Mouse (Mus musculus) MEL (cell line): ENCODE measurements around the gene Rpp25. TPM values are rescaled to one million over a fixed set of nuclear protein-coding genes. Genes with fewer than 3 reads are reported as not detected.

ENCODE experiments used
- DNase-seq: peaks from one replicate; pipeline ENCODE4 v3.0.0; 2011; ENCODE audit warnings: low read depth, low spot score
- H3K27ac ChIP-seq: 2 replicates; pipeline ENCODE4 v1.5.1; 2012; ENCODE audit warnings: low read depth, mild to moderate bottlenecking, control low read depth, low read length, moderate library complexity; ENCODE audit not compliant: control insufficient read depth
- H3K27me3 ChIP-seq, 2 experiments: fragments of 150-350 bp in 1 of 2; sonication (generic) in 1 of 2; 2 replicates each; pipeline ENCODE4 v1.6.1; 2012; ENCODE audit warnings: low read length in 2 of 2, mild to moderate bottlenecking in 2 of 2, improper control_type of control experiment in 1 of 2, moderate library complexity in 1 of 2; ENCODE audit not compliant: insufficient read depth in 2 of 2, control insufficient read depth in 1 of 2
- H3K36me3 ChIP-seq, 2 experiments: 2 replicates each; pipeline ENCODE4 v1.6.1; 2012 to 2014; ENCODE audit warnings: low read length in 2 of 2, improper control_type of control experiment in 1 of 2, inconsistent platforms in 1 of 2, mild to moderate bottlenecking in 1 of 2; ENCODE audit not compliant: insufficient read depth in 2 of 2, control insufficient read depth in 1 of 2
- H3K4me1 ChIP-seq, 2 experiments: fragments of 150-350 bp in 1 of 2; sonication (generic) in 1 of 2; 2 replicates each; pipeline ENCODE4 v1.6.1; 2012; ENCODE audit warnings: low read length in 2 of 2, improper control_type of control experiment in 1 of 2, mild to moderate bottlenecking in 1 of 2; ENCODE audit not compliant: insufficient read depth in 2 of 2, control insufficient read depth in 1 of 2
- H3K4me3 ChIP-seq, 2 experiments: fragments of 150-350 bp in 1 of 2; sonication (generic) in 1 of 2; 2 replicates each; pipeline ENCODE4 v1.5.1; 2012; ENCODE audit warnings: low read depth in 2 of 2, low read length in 2 of 2, mild to moderate bottlenecking in 2 of 2, moderate library complexity in 2 of 2, control low read depth in 1 of 2, improper control_type of control experiment in 1 of 2; ENCODE audit not compliant: control insufficient read depth in 1 of 2, insufficient read depth in 1 of 2
- H3K79me2 ChIP-seq: 2 replicates; pipeline ENCODE4 v1.6.1; 2012; ENCODE audit warnings: mild to moderate bottlenecking, low read length, moderate library complexity; ENCODE audit not compliant: control insufficient read depth, poor library complexity, insufficient read depth
- H3K9ac ChIP-seq: 2 replicates; pipeline ENCODE4 v1.6.1; 2012; ENCODE audit warnings: low read depth, mild to moderate bottlenecking, control low read depth, low read length, moderate library complexity; ENCODE audit not compliant: control insufficient read depth, poor library complexity, severe bottlenecking
- H3K9me3 ChIP-seq: fragments of 150-350 bp; sonication (generic); replicated peaks from 2 replicates; pipeline ENCODE4 v1.6.1; 2012; ENCODE audit warnings: mild to moderate bottlenecking, low read length, improper control_type of control experiment, moderate library complexity; ENCODE audit not compliant: insufficient read depth
- BHLHE40 ChIP-seq: IDR thresholded peaks from 2 replicates; pipeline ENCODE4 v1.6.1; 2012; ENCODE audit warnings: low read depth, mild to moderate bottlenecking, inconsistent platforms, low read length, improper control_type of control experiment, borderline replicate concordance
- CHD1 ChIP-seq: IDR thresholded peaks from 2 replicates; pipeline ENCODE4 v1.6.1; 2012; ENCODE audit warnings: low read depth, mild to moderate bottlenecking, inconsistent platforms, low read length, improper control_type of control experiment
- CTCF ChIP-seq, 3 experiments: IDR thresholded peaks in 2 of 3; conservative IDR thresholded peaks in 1 of 3; 2 replicates each; pipeline ENCODE4 v1.5.1; 2011 to 2012; ENCODE audit warnings: low read length in 3 of 3, low read depth in 2 of 3, mild to moderate bottlenecking in 2 of 3, improper control_type of control experiment in 1 of 3, inconsistent platforms in 1 of 3, mixed read lengths in 1 of 3, moderate library complexity in 1 of 3; ENCODE audit not compliant: control insufficient read depth in 1 of 3, insufficient read depth in 1 of 3, poor library complexity in 1 of 3, severe bottlenecking in 1 of 3
- ELF1 ChIP-seq: IDR thresholded peaks from 2 replicates; pipeline ENCODE4 v1.6.1; 2014; ENCODE audit warnings: low read depth, mild to moderate bottlenecking, inconsistent platforms, low read length, improper control_type of control experiment, moderate library complexity
- EP300 ChIP-seq, 2 experiments: IDR thresholded peaks; 2 replicates each; pipeline ENCODE4 v1.6.1; 2011; ENCODE audit warnings: improper control_type of control experiment in 2 of 2, low read length in 2 of 2, low read depth in 1 of 2, mild to moderate bottlenecking in 1 of 2
- ETS1 ChIP-seq: IDR thresholded peaks from 2 replicates; pipeline ENCODE4 v1.6.1; 2012; ENCODE audit warnings: low read depth, mild to moderate bottlenecking, inconsistent platforms, low read length, improper control_type of control experiment, moderate library complexity
- GABPA ChIP-seq: IDR thresholded peaks from 2 replicates; pipeline ENCODE4 v1.6.1; 2012; ENCODE audit warnings: low read depth, mild to moderate bottlenecking, inconsistent platforms, low read length, improper control_type of control experiment, moderate library complexity
- GATA1 ChIP-seq: IDR thresholded peaks from 2 replicates; pipeline ENCODE4 v1.6.1; 2011; ENCODE audit warnings: low read depth, low read length, improper control_type of control experiment
- HCFC1 ChIP-seq: IDR thresholded peaks from 2 replicates; pipeline ENCODE4 v1.6.1; 2012; ENCODE audit warnings: low read depth, mild to moderate bottlenecking, inconsistent platforms, low read length, improper control_type of control experiment, moderate library complexity
- KAT2A ChIP-seq: conservative IDR thresholded peaks from 2 replicates; pipeline ENCODE4 v1.6.1; 2012; ENCODE audit warnings: low read depth, low read length, improper control_type of control experiment, inconsistent platforms
- MAX ChIP-seq: IDR thresholded peaks from 2 replicates; pipeline ENCODE4 v1.6.1; 2011; ENCODE audit warnings: low read length, improper control_type of control experiment
- MEF2A ChIP-seq: IDR thresholded peaks from 2 replicates; pipeline ENCODE4 v1.6.1; 2014; ENCODE audit warnings: low read depth, mild to moderate bottlenecking, inconsistent platforms, low read length, improper control_type of control experiment; ENCODE audit not compliant: poor library complexity, insufficient replicate concordance, severe bottlenecking; ENCODE audit errors: extremely low read depth
- MXI1 ChIP-seq: IDR thresholded peaks from 2 replicates; pipeline ENCODE4 v1.6.1; 2011; ENCODE audit warnings: mild to moderate bottlenecking, low read depth, low read length, improper control_type of control experiment
- MYB ChIP-seq: IDR thresholded peaks from 2 replicates; pipeline ENCODE4 v1.6.1; 2011; ENCODE audit warnings: mild to moderate bottlenecking, low read depth, low read length, improper control_type of control experiment
- MYC ChIP-seq: IDR thresholded peaks from 2 replicates; pipeline ENCODE4 v1.6.1; 2011; ENCODE audit warnings: low read depth, mild to moderate bottlenecking, low read length, improper control_type of control experiment, moderate library complexity
- NELFE ChIP-seq: IDR thresholded peaks from 2 replicates; pipeline ENCODE4 v1.6.1; 2011; ENCODE audit warnings: low read depth, low read length, improper control_type of control experiment
- NRF1 ChIP-seq: IDR thresholded peaks from 2 replicates; pipeline ENCODE4 v1.6.1; 2014; ENCODE audit warnings: low read depth, mild to moderate bottlenecking, inconsistent platforms, low read length, improper control_type of control experiment, moderate library complexity; ENCODE audit not compliant: poor library complexity, insufficient read depth, severe bottlenecking
- POLR2A ChIP-seq, 2 experiments: IDR thresholded peaks; 2 replicates each; pipeline ENCODE4 v1.6.1; 2011 to 2012; ENCODE audit warnings: low read length in 2 of 2, mild to moderate bottlenecking in 2 of 2, control low read depth in 1 of 2, improper control_type of control experiment in 1 of 2, low read depth in 1 of 2, moderate library complexity in 1 of 2; ENCODE audit not compliant: control insufficient read depth in 1 of 2, insufficient read depth in 1 of 2, poor library complexity in 1 of 2
- POLR2AphosphoS2 ChIP-seq: IDR thresholded peaks from 2 replicates; pipeline ENCODE4 v1.6.1; 2011; ENCODE audit warnings: low read length, improper control_type of control experiment
- RCOR1 ChIP-seq: IDR thresholded peaks from 2 replicates; pipeline ENCODE4 v1.6.1; 2012; ENCODE audit warnings: low read depth, mild to moderate bottlenecking, inconsistent platforms, low read length, improper control_type of control experiment
- SIN3A ChIP-seq: IDR thresholded peaks from 2 replicates; pipeline ENCODE4 v1.6.1; 2012; ENCODE audit warnings: low read length, improper control_type of control experiment, inconsistent platforms
- SMC3 ChIP-seq: IDR thresholded peaks from 2 replicates; pipeline ENCODE4 v1.6.1; 2011; ENCODE audit warnings: low read depth, low read length, improper control_type of control experiment
- TAL1 ChIP-seq: IDR thresholded peaks from 2 replicates; pipeline ENCODE4 v1.6.1; 2012; ENCODE audit warnings: mild to moderate bottlenecking, inconsistent platforms, low read length, moderate library complexity, mixed read lengths
- TBP ChIP-seq: IDR thresholded peaks from 2 replicates; pipeline ENCODE4 v1.8.0; 2011; ENCODE audit warnings: low read depth, low read length, improper control_type of control experiment
- TCF12 ChIP-seq: IDR thresholded peaks from 2 replicates; pipeline ENCODE4 v1.6.1; 2014; ENCODE audit warnings: low read depth, mild to moderate bottlenecking, inconsistent platforms, low read length, improper control_type of control experiment, moderate library complexity
- UBTF ChIP-seq: IDR thresholded peaks from 2 replicates; pipeline ENCODE4 v1.6.1; 2012; ENCODE audit warnings: low read depth, mild to moderate bottlenecking, inconsistent platforms, low read length, improper control_type of control experiment, moderate library complexity, borderline replicate concordance; ENCODE audit not compliant: insufficient read depth
- USF1 ChIP-seq: IDR thresholded peaks from 2 replicates; pipeline ENCODE4 v1.6.1; 2014; ENCODE audit warnings: low read depth, mild to moderate bottlenecking, inconsistent platforms, low read length, improper control_type of control experiment, moderate library complexity
- ZC3H11A ChIP-seq: IDR thresholded peaks from 2 replicates; pipeline ENCODE4 v1.6.1; 2012; ENCODE audit warnings: low read depth, mild to moderate bottlenecking, inconsistent platforms, low read length, improper control_type of control experiment
- ZKSCAN1 ChIP-seq: IDR thresholded peaks from 2 replicates; pipeline ENCODE4 v1.6.1; 2012; ENCODE audit warnings: low read depth, mild to moderate bottlenecking, inconsistent platforms, low read length, improper control_type of control experiment, moderate library complexity
- ZNF384 ChIP-seq: IDR thresholded peaks from 2 replicates; pipeline ENCODE4 v1.6.1; 2012; ENCODE audit warnings: low read depth, mild to moderate bottlenecking, inconsistent platforms, low read length, improper control_type of control experiment
- polyA plus RNA-seq, 2 experiments: library from polyadenylated mRNA; stranded (reverse) in 1 of 2; unstranded in 1 of 2; fragments of >175 nt in 1 of 2; fragments of >200 nt in 1 of 2; gene quantifications; 2 replicates each; pipeline versions ENCODE4 v1.2.1 to v1.2.4; 2012; ENCODE audit warnings: low replicate concordance in 2 of 2, low read depth in 1 of 2; ENCODE audit not compliant: insufficient read length in 2 of 2, insufficient read depth in 1 of 2, missing spikeins in 1 of 2
- total RNA-seq: library from RNA; depleted of rRNA; stranded (reverse); fragments of 300-350 nt; gene quantifications from 2 replicates; pipeline ENCODE4 v1.2.3, GENCODE M21; 2012

Gene Rpp25
- total and polyA plus RNA-seq, 3 experiments, result 0.12 to 0.68 TPM; not detected in 1

DNA sequence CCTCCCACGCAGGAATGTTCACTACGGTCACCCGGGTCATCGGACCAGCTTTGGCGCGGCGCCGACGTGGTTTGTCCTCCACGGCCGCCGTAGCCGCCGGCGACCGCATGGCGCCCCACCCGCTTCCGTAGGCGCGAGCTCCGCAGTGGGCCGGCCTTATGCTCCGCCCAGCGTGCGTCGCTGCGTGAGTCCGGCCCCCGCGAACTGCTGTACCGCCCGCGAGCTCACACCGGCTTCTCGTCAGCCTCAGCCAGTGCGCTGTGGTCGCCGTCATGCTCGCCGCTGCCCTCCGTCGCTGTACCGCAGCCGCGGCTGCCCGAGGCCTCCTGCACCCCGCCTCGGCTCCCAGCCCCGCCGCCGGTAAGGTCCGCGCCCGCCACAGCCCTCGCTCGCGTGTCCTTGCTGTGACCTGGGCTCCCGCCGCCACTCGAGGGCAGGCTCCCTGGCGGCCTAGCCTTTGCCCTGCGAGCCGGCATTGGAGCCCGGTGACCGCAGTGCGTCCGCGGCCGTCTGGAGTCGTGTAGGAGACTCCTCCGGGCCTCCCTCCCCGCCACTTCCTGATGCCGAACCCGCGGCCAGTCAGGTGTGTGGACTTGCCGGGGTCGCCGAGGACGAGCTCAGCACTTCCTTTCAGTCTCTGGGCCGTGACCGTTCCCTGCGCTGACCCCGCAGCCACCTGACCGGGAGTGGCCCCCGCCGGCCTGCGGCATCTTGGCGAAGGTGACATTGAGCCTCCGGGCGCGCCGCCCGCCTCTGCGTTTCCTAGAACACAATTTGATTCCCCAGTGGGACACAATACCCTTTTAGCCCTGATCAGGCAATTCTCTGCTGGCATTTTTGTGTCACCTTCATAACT is 17.5 kb downstream of the Rpp25 start, which contains the start of gene Cox5a (continued):
- peak; percentile 32; the same call in 1 of the 2 replicates for TF ChIP-seq ETS1
- no peak for TF ChIP-seq USF1
- no peak for TF ChIP-seq SMC3
- TF ChIP-seq NRF1, result peak; percentile 44; the same call in 1 of the 2 replicates
- TF ChIP-seq MAX, result peak; percentile 90
- TF ChIP-seq POLR2AphosphoS2, result peak; percentile 90
- no peak; the same call in 1 of the 2 replicates for TF ChIP-seq KAT2A
- no peak; a peak in 1 of 4 replicates for TF ChIP-seq EP300 (IDR thresholded peaks at IDR 0.05; ENCODE audit: low read depth in 1 of 2, low read length in 2 of 2)
- no peak; the same call in none of the 2 replicates for TF ChIP-seq TBP
- no peak for TF ChIP-seq ZNF384
- no peak for TF ChIP-seq MYB
- TF ChIP-seq TAL1, result no peak
- peak; percentile 93 for TF ChIP-seq MYC
- peak; percentile 79 for TF ChIP-seq TCF12
- peak; percentile 84 for TF ChIP-seq SIN3A
- 0 out of 2 replicates have a peak, but pooled peaks have one; percentile 64 for TF ChIP-seq UBTF
- TF ChIP-seq MXI1, result peak; percentile 91; the same call in 1 of the 2 replicates
- no peak for TF ChIP-seq BHLHE40
- peak; percentile 93 to 99 for TF ChIP-seq POLR2A (IDR thresholded peaks at IDR 0.05; ENCODE audit: control insufficient read depth in 1 of 2, insufficient read depth in 1 of 2, low read depth in 1 of 2, low read length in 2 of 2, poor library complexity in 1 of 2)
- no peak for TF ChIP-seq GABPA
- peak; percentile 98 for TF ChIP-seq NELFE
- TF ChIP-seq RCOR1, result no peak
- TF ChIP-seq, all 39 proteins: peak for 17

DNA sequence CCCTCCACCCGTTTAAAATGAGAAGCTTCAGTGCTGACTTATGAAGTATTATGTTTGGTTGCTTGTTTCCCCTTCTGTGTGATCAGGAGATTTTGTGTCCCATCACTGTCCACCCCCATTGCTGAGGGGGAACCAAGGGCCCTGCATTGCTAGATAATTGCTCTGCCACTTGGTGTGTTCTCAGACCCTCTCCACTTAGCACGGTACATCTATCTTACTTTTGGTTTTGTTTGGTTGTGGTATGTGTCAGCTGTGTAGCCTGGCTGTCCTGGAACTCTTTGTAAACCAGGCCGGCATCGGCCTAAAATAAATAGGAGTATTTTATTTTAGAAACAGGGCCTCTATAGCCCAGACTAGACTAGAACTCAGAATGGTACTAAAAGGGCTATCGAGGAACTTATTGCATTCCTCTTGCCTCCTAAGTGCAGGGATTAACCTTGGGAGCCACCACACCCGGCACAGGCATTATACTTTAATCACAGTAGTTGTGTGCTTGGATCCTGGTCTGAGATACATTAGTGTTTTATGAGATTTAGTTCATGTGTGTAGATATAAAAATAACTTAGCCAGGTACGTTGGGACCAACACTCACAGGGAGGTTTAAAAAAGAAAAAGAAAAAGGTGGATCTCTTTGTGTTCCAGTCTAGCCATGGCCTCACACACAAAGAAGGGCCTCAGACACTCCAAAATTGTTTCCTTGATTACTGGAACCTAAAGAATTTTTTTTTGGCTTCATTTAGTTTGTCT is 18.5 kb downstream of the Rpp25 start:
- H3K4me1 ChIP-seq, result peaks cover 9 to 12% of the 10 kb centered on the region in 2 experiments
- peak; percentile 61 for DNase-seq
- H3K27me3 ChIP-seq, result no peaks in the 10 kb centered on the region
- H3K36me3 ChIP-seq, result peaks cover 0 to 36% of the 10 kb centered on the region in 2 experiments; a peak in 3 of 4 replicates
- H3K27ac ChIP-seq, result peak overlapping the region; percentile 54
- no peaks in the 10 kb centered on the region for H3K9me3 ChIP-seq
- peak overlapping the region; percentile 86 for H3K9ac ChIP-seq
- H3K79me2 ChIP-seq, result peaks cover 58% of the 10 kb centered on the region
- peak overlapping the region; percentile 79 to 98 for H3K4me3 ChIP-seq
- no peak for TF ChIP-seq NELFE
- no peak for TF ChIP-seq USF1
- TF ChIP-seq MYC, result no peak
- no peak for TF ChIP-seq ELF1
- peak; percentile 88; the same call in 1 of the 2 replicates for TF ChIP-seq CHD1
- TF ChIP-seq TBP, result no peak
- no peak for TF ChIP-seq ZNF384
- no peak for TF ChIP-seq ZKSCAN1
- no peak for TF ChIP-seq HCFC1
- no peak for TF ChIP-seq GATA1
- no peak for TF ChIP-seq UBTF
- TF ChIP-seq TCF12, result no peak
- TF ChIP-seq POLR2A (IDR thresholded peaks at IDR 0.05; ENCODE audit: control insufficient read depth in 1 of 2, insufficient read depth in 1 of 2, low read depth in 1 of 2, low read length in 2 of 2, poor library complexity in 1 of 2), result peak in 1 of 2 experiments; percentile 23; a peak in 1 of 4 replicates
- no peak for TF ChIP-seq MEF2A
- no peak for TF ChIP-seq SMC3
- TF ChIP-seq BHLHE40, result no peak
- no peak for TF ChIP-seq EP300 (IDR thresholded peaks at IDR 0.05; ENCODE audit: low read depth in 1 of 2, low read length in 2 of 2)
- no peak for TF ChIP-seq ZC3H11A
- no peak for TF ChIP-seq CTCF (IDR thresholded peaks at IDR 0.05 in 2 of 3, conservative IDR thresholded peaks at IDR 0.05 in 1 of 3; ENCODE audit: control insufficient read depth in 1 of 3, insufficient read depth in 1 of 3, low read depth in 2 of 3, low read length in 3 of 3, poor library complexity in 1 of 3, severe bottlenecking in 1 of 3)
- no peak for TF ChIP-seq TAL1
